In genomic region chr11:72494046-72494988, GRCm38 (mm10) we compare ENCODE assay signal across 17 mouse cellular contexts. TPM values are rescaled to one million over a fixed set of nuclear protein-coding genes. Genes with fewer than 3 reads are reported as not detected.
DNase-seq lines count a peak whose midpoint lies in the region; ATAC-seq and TF ChIP-seq lines count a peak whose summit lies in the region.
"Had no signal": no experiment of that assay in that cellular context is flagged by ENCODE, and none has a peak within 500 bp of the region (broad histone marks: within the 10 kb centered on the region; RNA-seq: fewer than 3 reads in every experiment).

No protein-coding gene starts in this region.

- no peak for TF ChIP-seq EP300 in heart, adult 2 months (IDR thresholded peaks at IDR 0.05; ENCODE audit: insufficient read depth, low read depth, low read length)

- H3K36me3 ChIP-seq in kidney, embryonic 15.5 days: no peaks in the 10 kb centered on the region
- no peaks in the 10 kb centered on the region for H3K36me3 ChIP-seq in heart, adult 2 months (ENCODE audit: control insufficient read depth, insufficient read depth, low read length)
- no peaks in the 10 kb centered on the region for H3K36me3 ChIP-seq in liver, embryonic 12.5 days
- H3K36me3 ChIP-seq: neural tube, embryonic 12.5 days; stomach, embryonic 15.5 days had no signal

- no peaks in the 10 kb centered on the region for H3K9me3 ChIP-seq in kidney, embryonic 15.5 days (replicated peaks)
- H3K9me3 ChIP-seq in liver, embryonic 12.5 days (replicated peaks): no peaks in the 10 kb centered on the region
- H3K9me3 ChIP-seq: neural tube, embryonic 12.5 days; stomach, embryonic 15.5 days had no signal

- no peak overlapping the region for H3K4me3 ChIP-seq in kidney, embryonic 15.5 days (replicated peaks)
- no peak overlapping the region for H3K4me3 ChIP-seq in heart, adult 2 months
- no peak overlapping the region for H3K4me3 ChIP-seq in liver, embryonic 12.5 days
- H3K4me3 ChIP-seq: neural tube, embryonic 12.5 days; stomach, embryonic 15.5 days had no signal

- intact Hi-C loops in heart, adult 2 months (cut with DNase I): loop anchor here (5.0 kb wide), 1 partner anchor 43 kb away; no protein-coding TSS in a partner anchor

- 58% methylated on average over 8 of the region's 8 CpGs for WGBS in kidney, embryonic 15.5 days
- WGBS in heart, adult 2 months: 53% methylated on average over 8 of the region's 8 CpGs
- WGBS in liver, embryonic 12.5 days (ENCODE audit: insufficient replicate concordance): 43% methylated on average over 8 of the region's 8 CpGs

- no peaks in the 10 kb centered on the region for H3K79me2 ChIP-seq in heart, adult 2 months (replicated peaks; ENCODE audit: control insufficient read depth, insufficient read depth, low read length)

- peak; percentile 68 to 70 for DNase-seq in kidney, postnatal 4 days
- peak; percentile 46 for DNase-seq in ES-CJ7 (ENCODE audit: low read depth, low spot score)
- DNase-seq in embryo, embryonic 10.5 days (ENCODE audit: low spot score): peak; percentile 77
- DNase-seq in heart, adult 2 months: no peak
- DNase-seq: adrenal gland, postnatal 36 days; cerebellum, adult 9-11 months; gastrocnemius, postnatal 10 days; heart, postnatal 36 days; liver; lung, postnatal 4 days; right cerebral cortex, postnatal 25 days had no signal

- ATAC-seq in kidney, embryonic 15.5 days (replicated peaks; ENCODE audit: low FRiP score): no peak
- ATAC-seq in megakaryocyte, adult 5-6 weeks (ENCODE audit: poor library complexity, severe bottlenecking): peak; percentile 17; the same call in 1 of the 2 replicates
- no peak for ATAC-seq in liver, embryonic 12.5 days
- no peak for ATAC-seq in CD4-positive, CD25-positive, alpha-beta regulatory T cell, adult 4 months

- no peak for TF ChIP-seq CTCF in heart, adult 2 months (IDR thresholded peaks at IDR 0.05)

- no peak overlapping the region for H3K4me2 ChIP-seq in kidney, embryonic 15.5 days
- no peak overlapping the region for H3K4me2 ChIP-seq in liver, embryonic 12.5 days
- H3K4me2 ChIP-seq: neural tube, embryonic 12.5 days; stomach, embryonic 15.5 days had no signal

- H3K9ac ChIP-seq in kidney, embryonic 15.5 days: no peak overlapping the region
- no peak overlapping the region for H3K9ac ChIP-seq in heart, adult 2 months (ENCODE audit: low read depth, low read length)
- no peak overlapping the region for H3K9ac ChIP-seq in liver, embryonic 12.5 days
- H3K9ac ChIP-seq: neural tube, embryonic 12.5 days; stomach, embryonic 15.5 days had no signal

- TF ChIP-seq POLR2A in heart, adult 2 months (IDR thresholded peaks at IDR 0.05; ENCODE audit: insufficient read depth, low read depth, low read length): no peak

- peaks cover 19% of the 10 kb centered on the region for H3K4me1 ChIP-seq in kidney, embryonic 15.5 days
- no peaks in the 10 kb centered on the region; the same call in 1 of the 2 replicates for H3K4me1 ChIP-seq in heart, adult 2 months (ENCODE audit: control insufficient read depth, insufficient read depth, low read length)
- peaks cover 11% of the 10 kb centered on the region for H3K4me1 ChIP-seq in liver, embryonic 12.5 days

- peaks cover 12% of the 10 kb centered on the region for H3K27me3 ChIP-seq in kidney, embryonic 15.5 days
- H3K27me3 ChIP-seq in heart, adult 2 months (ENCODE audit: control insufficient read depth, insufficient read depth, low read length): no peaks in the 10 kb centered on the region
- peaks cover 23% of the 10 kb centered on the region for H3K27me3 ChIP-seq in liver, embryonic 12.5 days (replicated peaks)

- no peak overlapping the region for H3K27ac ChIP-seq in kidney, embryonic 15.5 days
- no peak overlapping the region for H3K27ac ChIP-seq in heart, adult 2 months
- no peak overlapping the region for H3K27ac ChIP-seq in liver, embryonic 12.5 days
- H3K27ac ChIP-seq: neural tube, embryonic 12.5 days; stomach, embryonic 15.5 days had no signal

RNA-seq across cellular contexts. Expression of gene Spns2, which starts 4.6 kb away (rescaled TPM):
- 2.9 and 3.4 TPM in 2 replicates for polyA plus RNA-seq in kidney, embryonic 15.5 days (2015; fragmentation: Nextera tagmentation; extraction: Ambion mirVana)
- 2.8 and 2.9 TPM in 2 replicates for total RNA-seq in megakaryocyte, adult 5-6 weeks (2015)
- 0.15 and 4.8 TPM in 2 replicates for total RNA-seq in megakaryocyte, adult 5-6 weeks (2017)
- 1 to 10 TPM; 6.1 to 7.9 TPM for total RNA-seq in heart, adult 2 months (2021)
- 13.8 and 18.1 TPM in 2 replicates for polyA plus RNA-seq in heart, adult 2 months (2012; rRNA removed)
- polyA plus RNA-seq in liver, embryonic 12.5 days (2016; fragmentation: Nextera tagmentation; extraction: Ambion mirVana): 11.1 and 11.7 TPM in 2 replicates
- not detected for polyA plus RNA-seq in CD4-positive, CD25-positive, alpha-beta regulatory T cell, adult 4 months (2017; shearing (Covaris generic))

RNA-seq across cellular contexts. Expression of gene Mybbp1a, which starts 53.2 kb away (rescaled TPM):
- 162 and 184 TPM in 2 replicates for polyA plus RNA-seq in kidney, embryonic 15.5 days (2015; fragmentation: Nextera tagmentation; extraction: Ambion mirVana)
- total RNA-seq in megakaryocyte, adult 5-6 weeks (2015): 62.4 and 71.7 TPM in 2 replicates
- 35.4 and 36.0 TPM in 2 replicates for total RNA-seq in megakaryocyte, adult 5-6 weeks (2017)
- 10 to 100 TPM; 42.7 to 46.1 TPM for total RNA-seq in heart, adult 2 months (2021)
- polyA plus RNA-seq in heart, adult 2 months (2012; rRNA removed): 21.8 and 30.6 TPM in 2 replicates
- 174 and 192 TPM in 2 replicates for polyA plus RNA-seq in liver, embryonic 12.5 days (2016; fragmentation: Nextera tagmentation; extraction: Ambion mirVana)
- polyA plus RNA-seq in CD4-positive, CD25-positive, alpha-beta regulatory T cell, adult 4 months (2017; shearing (Covaris generic)): 100 to 1,000 TPM in 1 of 2 experiments, 10 to 100 TPM in 1; 73.7 to 102 TPM

RNA-seq across cellular contexts. Expression of gene Spns3, which starts 56.0 kb away (rescaled TPM):
- polyA plus RNA-seq in kidney, embryonic 15.5 days (2015; fragmentation: Nextera tagmentation; extraction: Ambion mirVana): 0.27 and 0.35 TPM in 2 replicates
- total RNA-seq in megakaryocyte, adult 5-6 weeks (2015): 4.7 and 5.4 TPM in 2 replicates
- 4.3 and 6.4 TPM in 2 replicates for total RNA-seq in megakaryocyte, adult 5-6 weeks (2017)
- not detected for total RNA-seq in heart, adult 2 months (2021)
- polyA plus RNA-seq in heart, adult 2 months (2012; rRNA removed): 0.20 and 0.31 TPM in 2 replicates
- 1.8 and 2.0 TPM in 2 replicates for polyA plus RNA-seq in liver, embryonic 12.5 days (2016; fragmentation: Nextera tagmentation; extraction: Ambion mirVana)
- polyA plus RNA-seq in CD4-positive, CD25-positive, alpha-beta regulatory T cell, adult 4 months (2017; shearing (Covaris generic)): 1 to 10 TPM in 1 of 2 experiments, under 1 TPM in 1; 0.86 to 1.6 TPM
- polyA plus RNA-seq: neural tube, embryonic 12.5 days had no signal

RNA-seq across cellular contexts. Expression of gene Ggt6, which starts 59.0 kb away (rescaled TPM):
- polyA plus RNA-seq in kidney, embryonic 15.5 days (2015; fragmentation: Nextera tagmentation; extraction: Ambion mirVana): 0.87 and 0.95 TPM in 2 replicates
- not detected in 2 replicates for total RNA-seq in megakaryocyte, adult 5-6 weeks (2015)
- not detected in 2 replicates for total RNA-seq in megakaryocyte, adult 5-6 weeks (2017)
- total RNA-seq in heart, adult 2 months (2021): not detected
- polyA plus RNA-seq in heart, adult 2 months (2012; rRNA removed): 0.20 TPM in 1 of 2 replicates, not detected in the other
- polyA plus RNA-seq in liver, embryonic 12.5 days (2016; fragmentation: Nextera tagmentation; extraction: Ambion mirVana): 0.12 TPM in 1 of 2 replicates, not detected in the other
- not detected for polyA plus RNA-seq in CD4-positive, CD25-positive, alpha-beta regulatory T cell, adult 4 months (2017; shearing (Covaris generic))
- total RNA-seq: heart, postnatal 36 days had no signal
- polyA plus RNA-seq: neural tube, embryonic 12.5 days had no signal

Comparison
In these comparisons a context has a peak if more than half of its experiments do, and no peak if none do; other contexts are left out.
1. DNase-seq: peak in kidney, postnatal 4 days (2 of 2), ES-CJ7 (single experiment) and embryo, embryonic 10.5 days (single experiment); none in heart, adult 2 months (0 of 2).